Mouse (Mus musculus): ENCODE data around the gene Pgap3.

DNA sequence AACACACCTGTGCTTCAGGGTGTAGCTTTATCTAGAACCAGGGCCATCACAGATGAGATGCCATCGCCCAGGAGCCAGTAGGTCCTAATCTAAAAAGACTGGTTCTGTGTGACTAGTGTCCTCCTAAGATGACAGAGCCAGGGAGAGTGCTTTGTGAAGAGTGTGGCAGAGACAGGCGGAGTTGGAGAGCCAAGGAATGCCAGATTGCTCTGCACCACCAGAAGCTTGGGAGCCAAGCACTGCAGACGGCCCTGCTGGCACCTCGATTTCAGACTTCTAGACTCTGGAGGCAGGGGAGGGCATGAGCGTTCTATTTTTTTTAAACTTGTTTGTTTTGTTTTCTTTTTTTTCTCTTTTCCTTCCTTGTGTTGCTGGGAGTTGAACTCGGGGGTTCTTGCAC, 31.0 kb downstream of the Pgap3 start:
- no peak for TF ChIP-seq CTCF (IDR thresholded peaks at IDR 0.05; ENCODE audit: borderline replicate concordance, insufficient read depth, low read depth, low read length)
- TF ChIP-seq POLR2A (IDR thresholded peaks at IDR 0.05; ENCODE audit: borderline replicate concordance, insufficient read depth, low read length), result no peak
